Mouse (Mus musculus) kidney, embryonic 15.5 days (tissue): ENCODE measurements around the gene Tsc1. TPM values are rescaled to one million over a fixed set of nuclear protein-coding genes. Genes with fewer than 3 reads are reported as not detected.

ENCODE experiments used
- ATAC-seq: fragments of 200-750 bp; cut with Nextera tagmentation; replicated peaks from 2 replicates; pipeline ENCODE4 v1.8.0; 2017; ENCODE audit warnings: moderate TSS enrichment; ENCODE audit not compliant: low FRiP score
- H3K27ac ChIP-seq: fragments of 300-500 bp; sonication (generic); 2 replicates; pipeline ENCODE4 v1.5.1; 2015; ENCODE audit warnings: mild to moderate bottlenecking, inconsistent platforms
- H3K27me3 ChIP-seq: fragments of 300-500 bp; sonication (generic); 2 replicates; pipeline ENCODE4 v1.6.1; 2015; ENCODE audit warnings: inconsistent platforms
- H3K36me3 ChIP-seq: fragments of 300-500 bp; sonication (generic); 2 replicates; pipeline ENCODE4 v1.6.1; 2015; ENCODE audit warnings: inconsistent platforms
- H3K4me1 ChIP-seq: fragments of 300-500 bp; sonication (generic); 2 replicates; pipeline ENCODE4 v1.6.1; 2015; ENCODE audit warnings: inconsistent platforms
- H3K4me2 ChIP-seq: fragments of 300-500 bp; sonication (generic); 2 replicates; pipeline ENCODE4 v1.6.1; 2015; ENCODE audit warnings: moderate library complexity, mild to moderate bottlenecking, inconsistent platforms
- H3K4me3 ChIP-seq: fragments of 300-500 bp; sonication (generic); replicated peaks from 2 replicates; pipeline ENCODE4 v1.5.1; 2015; ENCODE audit warnings: mild to moderate bottlenecking, inconsistent platforms
- H3K9ac ChIP-seq: fragments of 300-500 bp; sonication (generic); 2 replicates; pipeline ENCODE4 v1.6.1; 2015; ENCODE audit warnings: mild to moderate bottlenecking, inconsistent platforms
- H3K9me3 ChIP-seq: fragments of 300-500 bp; sonication (generic); replicated peaks from 2 replicates; pipeline ENCODE4 v1.6.1; 2016; ENCODE audit warnings: inconsistent platforms
- WGBS: fragments of 180-500 bp; shearing (Covaris S2); methylation state at CpG from one replicate; pipeline ENCODE4 v1.1.7; 2015; ENCODE audit warnings: mixed read lengths; 5-methylcytosine and 5-hydroxymethylcytosine counted together
- polyA plus RNA-seq: library from polyadenylated mRNA; unstranded; fragments of >200 nt; fragmentation: Nextera tagmentation; extraction: Ambion mirVana; gene quantifications from 2 replicates; pipeline ENCODE4 v1.2.1, GENCODE M21; 2015

Tsc1 gene
- polyA plus RNA-seq, 1 experiment from 2014 or later: 22.9 TPM

DNA sequence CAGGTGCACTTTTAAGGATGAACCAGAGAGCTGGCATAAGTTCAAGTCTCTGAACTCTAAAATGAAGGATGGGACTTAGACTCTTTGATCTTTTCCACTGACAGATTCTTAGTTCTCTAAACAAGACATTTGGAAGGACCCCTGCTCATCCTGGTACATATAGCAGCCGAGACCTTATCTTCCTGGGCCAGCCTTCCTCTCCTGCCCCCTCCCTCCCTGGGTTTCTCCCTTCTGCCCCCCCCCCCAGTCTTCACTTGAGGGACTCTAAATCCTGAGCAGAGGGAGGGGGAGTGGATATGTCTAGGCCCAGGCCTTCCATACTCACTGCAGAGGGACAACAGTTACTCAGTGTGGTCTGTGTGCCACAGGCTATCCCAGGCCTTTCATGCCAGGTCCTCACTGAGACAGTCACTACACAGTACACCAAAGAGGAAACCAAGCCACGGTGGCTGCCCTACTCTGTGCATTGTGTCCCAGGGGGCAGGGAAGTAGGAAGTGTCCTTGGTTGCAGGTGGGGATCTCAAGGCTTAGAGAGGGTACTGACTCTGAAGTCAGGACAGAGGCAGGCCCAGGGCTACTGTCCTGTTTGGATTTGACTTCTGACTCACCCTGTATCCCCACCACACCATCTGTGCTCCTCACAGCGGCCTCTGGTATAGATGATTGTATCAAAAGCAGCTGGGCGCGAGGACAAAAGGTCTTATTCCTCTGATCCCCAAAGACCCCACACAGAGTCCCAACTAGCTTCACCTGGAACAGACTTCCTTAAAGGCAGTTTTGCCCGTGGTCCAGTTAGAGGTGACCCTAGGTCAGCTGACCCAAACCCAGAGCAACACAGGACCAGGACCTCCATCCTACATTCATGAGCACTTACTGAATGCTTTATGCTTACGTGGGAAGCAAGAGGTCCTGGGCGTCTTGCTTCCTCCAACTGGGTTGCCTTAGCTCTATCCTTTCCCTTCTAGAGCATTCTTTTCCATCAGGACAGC, 23.2 kb upstream of the Tsc1 start:
- WGBS: 71% methylated on average over 8 of the region's 8 CpGs
- H3K4me1 ChIP-seq: peaks cover 20% of the 10 kb centered on the region
- 0 out of 2 replicates have a peak overlapping the region, but pooled peaks have one; percentile 13 for H3K27ac ChIP-seq
- 0 out of 2 replicates have a peak, but pooled peaks have one; percentile 33 for ATAC-seq
- H3K36me3 ChIP-seq: no peaks in the 10 kb centered on the region
- no peak overlapping the region for H3K4me2 ChIP-seq
- H3K9ac ChIP-seq: no peak overlapping the region
- peaks cover 30% of the 10 kb centered on the region for H3K27me3 ChIP-seq
- H3K4me3 ChIP-seq: no peak overlapping the region
- H3K9me3 ChIP-seq: no peaks in the 10 kb centered on the region

DNA sequence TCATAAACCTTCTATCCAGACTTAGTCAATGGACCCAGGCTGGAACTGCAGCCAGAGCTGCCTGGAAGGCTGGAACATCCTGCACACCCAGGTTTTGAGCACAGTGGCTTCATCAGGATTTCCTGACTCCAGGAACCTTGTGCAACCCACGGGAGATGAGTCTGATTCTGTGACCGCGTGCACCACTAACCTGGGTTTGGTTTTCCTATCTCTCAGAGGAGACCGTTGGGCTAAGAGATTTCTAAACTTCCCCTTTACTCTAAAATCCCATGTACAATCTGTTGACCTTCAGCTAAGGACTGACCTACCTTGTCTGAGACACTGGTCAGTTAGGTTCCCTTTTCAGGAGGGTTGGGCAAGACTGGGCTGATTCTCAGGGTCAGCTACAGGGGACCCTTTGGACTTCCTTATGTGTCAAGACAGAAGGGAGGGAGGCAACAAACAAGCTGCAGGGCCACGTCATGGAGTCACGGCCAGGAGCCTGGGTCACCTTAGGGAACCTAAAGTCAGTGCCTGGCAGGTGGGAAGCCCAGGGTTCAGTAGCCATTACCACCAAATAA, 22.2 kb upstream of the Tsc1 start:
- H3K36me3 ChIP-seq: no peaks in the 10 kb centered on the region
- H3K9me3 ChIP-seq: no peaks in the 10 kb centered on the region
- WGBS: 75% methylated on average over 6 of the region's 6 CpGs
- ATAC-seq: no peak
- H3K4me2 ChIP-seq: no peak overlapping the region
- peaks cover 20% of the 10 kb centered on the region for H3K4me1 ChIP-seq
- H3K27ac ChIP-seq: no peak overlapping the region
- H3K9ac ChIP-seq: no peak overlapping the region
- H3K4me3 ChIP-seq: no peak overlapping the region
- H3K27me3 ChIP-seq: peaks cover 34% of the 10 kb centered on the region

DNA sequence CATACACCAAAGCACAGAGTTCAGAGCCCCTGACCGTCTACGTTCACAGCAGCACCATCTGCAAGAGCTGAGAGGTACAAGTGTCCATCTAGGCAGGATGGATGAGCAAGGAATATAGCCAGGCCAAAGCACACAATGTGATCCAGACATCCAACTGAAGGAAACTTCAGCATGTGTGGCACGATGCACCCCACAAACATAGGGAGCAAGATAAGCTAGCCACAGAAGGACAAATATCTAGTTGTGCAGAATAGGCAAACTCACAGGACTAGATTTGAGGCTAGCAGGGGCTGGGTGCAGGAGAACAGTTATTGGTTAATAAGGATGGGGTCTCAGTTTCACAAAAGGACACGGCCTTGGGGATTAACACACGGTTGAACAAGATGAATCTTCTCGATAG, 21.7 kb upstream of the Tsc1 start:
- no peaks in the 10 kb centered on the region for H3K36me3 ChIP-seq
- WGBS: 77% methylated on average over 6 of the region's 6 CpGs
- ATAC-seq: no peak
- H3K9ac ChIP-seq: no peak overlapping the region
- H3K4me2 ChIP-seq: no peak overlapping the region
- no peaks in the 10 kb centered on the region for H3K9me3 ChIP-seq
- peaks cover 20% of the 10 kb centered on the region for H3K4me1 ChIP-seq
- H3K27me3 ChIP-seq: peaks cover 34% of the 10 kb centered on the region
- no peak overlapping the region for H3K4me3 ChIP-seq
- H3K27ac ChIP-seq: no peak overlapping the region

DNA sequence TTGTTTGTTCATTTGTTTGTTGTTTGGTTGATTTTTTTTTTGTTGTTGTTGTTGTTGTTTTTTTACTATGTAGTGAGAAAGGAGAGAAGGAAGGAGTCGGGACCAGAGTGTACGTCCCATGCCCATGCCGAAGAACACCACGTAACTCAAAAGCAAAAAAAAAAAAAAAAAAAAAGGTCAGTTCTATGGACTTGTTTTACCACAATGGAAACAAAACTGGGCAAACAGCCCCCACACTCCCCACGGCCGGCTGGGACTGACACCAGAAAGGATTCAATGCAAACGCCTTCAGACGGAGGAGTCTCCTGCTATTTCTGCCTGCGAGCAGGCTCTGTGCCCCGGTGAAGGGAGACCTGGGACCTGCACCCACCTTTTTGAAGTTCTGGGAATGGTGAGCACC, 20.5 kb upstream of the Tsc1 start:
- H3K4me1 ChIP-seq: peaks cover 20% of the 10 kb centered on the region
- H3K27ac ChIP-seq: no peak overlapping the region
- 61% methylated on average over 10 of the region's 10 CpGs for WGBS
- ATAC-seq: no peak
- H3K9me3 ChIP-seq: no peaks in the 10 kb centered on the region
- peaks cover 34% of the 10 kb centered on the region for H3K27me3 ChIP-seq
- no peak overlapping the region for H3K4me3 ChIP-seq
- H3K36me3 ChIP-seq: no peaks in the 10 kb centered on the region
- no peak overlapping the region for H3K9ac ChIP-seq
- no peak overlapping the region for H3K4me2 ChIP-seq

DNA sequence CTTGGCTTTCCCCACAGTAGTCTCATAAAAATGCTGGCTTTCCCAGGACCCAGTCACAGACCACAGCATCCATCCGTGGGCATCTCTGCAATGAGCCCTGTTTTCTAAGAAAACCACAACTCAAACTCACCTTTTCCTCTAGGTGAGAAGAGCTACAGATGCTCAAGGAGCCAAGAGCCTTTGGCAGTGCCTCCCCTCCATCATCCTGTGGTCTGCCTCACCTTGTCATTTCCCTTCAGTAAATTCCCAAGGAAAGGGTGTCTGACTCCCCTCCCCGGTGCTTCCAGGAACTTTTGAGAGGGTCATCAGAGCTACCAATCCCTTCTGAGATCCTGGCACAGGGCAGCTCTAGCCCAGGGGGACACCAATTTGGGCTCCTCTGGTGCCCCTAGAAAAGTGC, 19.9 kb upstream of the Tsc1 start:
- Histone ChIP-seq H3K4me1 (peaks cover 20% of the 10 kb centered on the region), H3K27me3 (peaks cover 34% of the 10 kb centered on the region), H3K4me3 (0 out of 2 replicates have a peak overlapping the region, but pooled peaks have one; percentile 0), H3K4me2 (no peak overlapping the region), H3K9me3 (no peaks in the 10 kb centered on the region), H3K9ac (no peak overlapping the region), H3K27ac (no peak overlapping the region), H3K36me3 (no peaks in the 10 kb centered on the region)
- WGBS: 19% methylated on average over 2 of the region's 2 CpGs
- no peak for ATAC-seq

DNA sequence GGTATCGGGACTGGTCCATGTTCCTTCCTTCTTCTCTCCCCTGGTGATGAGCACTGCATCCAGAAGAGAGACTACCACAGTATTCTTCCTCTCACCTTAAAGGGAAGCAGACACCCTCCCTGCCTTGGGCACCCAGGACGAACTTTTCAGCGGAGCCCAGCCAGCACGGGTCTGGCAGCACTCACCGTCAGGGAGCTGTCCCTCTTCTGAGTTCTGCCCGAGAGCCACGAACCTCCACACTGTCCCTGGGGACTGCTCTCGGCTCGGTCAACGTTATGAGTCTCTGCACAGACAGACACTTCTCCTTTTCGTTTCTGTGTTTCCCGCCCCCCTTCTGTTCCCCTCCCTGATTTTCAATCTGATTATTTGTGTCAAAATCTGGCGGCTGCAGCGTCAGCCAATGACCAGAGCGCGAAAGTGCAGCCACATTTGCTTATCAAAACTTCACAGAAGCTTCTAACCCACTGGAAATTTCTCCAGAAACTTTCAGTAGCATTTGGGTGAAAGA, 19.3 kb upstream of the Tsc1 start, which contains the start of gene Gfi1b:
TSS of gene Gfi1b (minus strand) at position 319 of the 508 bp plus-strand sequence.
- H3K27me3 ChIP-seq: peaks cover 34% of the 10 kb centered on the region
- 6% methylated on average over 16 of the region's 16 CpGs for WGBS
- H3K4me1 ChIP-seq: peaks cover 20% of the 10 kb centered on the region
- no peaks in the 10 kb centered on the region for H3K9me3 ChIP-seq
- peak within 1 kb of the TSS; percentile 16; the same call in 1 of the 2 replicates for H3K4me2 ChIP-seq
- ATAC-seq: no peak
- H3K36me3 ChIP-seq: no peaks in the 10 kb centered on the region
- 0 out of 2 replicates have a peak within 1 kb of the TSS, but pooled peaks have one; percentile 7 for H3K4me3 ChIP-seq
- no peak within 1 kb of the TSS for H3K27ac ChIP-seq
- no peak within 1 kb of the TSS for H3K9ac ChIP-seq

DNA sequence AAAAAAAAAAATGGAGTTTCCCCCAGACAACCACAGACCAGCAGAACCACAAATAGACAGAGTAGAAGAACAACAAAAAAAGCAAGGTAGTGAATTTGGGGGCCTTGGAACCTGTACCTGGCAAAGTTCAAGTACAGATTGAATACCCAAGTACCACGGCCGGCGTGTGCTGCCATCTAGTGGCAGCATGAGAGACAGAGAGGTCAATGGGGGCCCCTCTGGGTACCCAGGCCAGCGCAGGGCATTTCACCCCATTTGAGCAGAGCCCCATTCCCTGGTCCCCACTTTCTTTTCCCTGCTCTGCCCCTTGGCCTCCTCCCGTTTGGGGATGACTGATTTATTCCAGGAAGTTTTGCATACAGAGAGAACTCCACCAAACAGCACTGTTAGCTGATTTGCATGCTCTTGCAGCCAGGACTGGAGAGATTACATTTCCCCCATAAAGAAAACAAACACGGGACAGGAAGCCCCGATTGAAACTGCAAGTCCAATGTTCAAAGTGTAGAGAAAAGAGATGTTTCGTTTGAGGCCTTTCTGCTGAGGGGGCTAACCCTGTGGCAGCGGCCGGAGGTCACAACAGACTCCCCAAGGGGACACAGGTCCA, 18.4 kb upstream of the Tsc1 start:
- Histone ChIP-seq H3K27me3 (peaks cover 34% of the 10 kb centered on the region), H3K9me3 (no peaks in the 10 kb centered on the region), H3K9ac (no peak overlapping the region), H3K4me3 (no peak overlapping the region), H3K36me3 (no peaks in the 10 kb centered on the region), H3K4me2 (no peak overlapping the region), H3K27ac (no peak overlapping the region), H3K4me1 (peaks cover 19% of the 10 kb centered on the region)
- WGBS: 19% methylated on average over 10 of the region's 10 CpGs
- ATAC-seq: no peak

DNA sequence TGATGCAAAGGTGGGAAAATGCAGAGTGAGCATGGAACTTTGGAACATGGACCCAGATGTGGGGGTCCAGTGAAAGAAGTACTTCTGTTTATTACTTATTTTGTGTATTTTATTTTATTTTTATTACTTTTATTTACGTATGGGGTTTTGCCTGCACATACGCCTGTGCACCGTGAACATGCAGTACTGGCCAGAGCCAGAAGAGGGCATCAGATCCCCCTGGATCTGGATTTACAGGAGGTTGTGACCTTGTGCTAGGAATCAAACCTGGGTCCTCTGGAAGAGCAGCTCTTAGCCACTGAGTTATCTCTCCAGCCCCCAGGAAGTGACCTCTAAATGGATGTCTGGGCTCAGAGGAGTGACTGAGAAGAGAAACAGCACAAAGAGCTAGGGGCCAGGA, 16.2 kb upstream of the Tsc1 start:
- 90% methylated on average over 3 of the region's 3 CpGs for WGBS
- Histone ChIP-seq H3K27ac (no peak overlapping the region), H3K9me3 (no peaks in the 10 kb centered on the region), H3K4me2 (no peak overlapping the region), H3K36me3 (no peaks in the 10 kb centered on the region), H3K4me3 (no peak overlapping the region), H3K27me3 (peaks cover 27% of the 10 kb centered on the region), H3K4me1 (peaks cover 16% of the 10 kb centered on the region), H3K9ac (no peak overlapping the region)
- no peak for ATAC-seq

DNA sequence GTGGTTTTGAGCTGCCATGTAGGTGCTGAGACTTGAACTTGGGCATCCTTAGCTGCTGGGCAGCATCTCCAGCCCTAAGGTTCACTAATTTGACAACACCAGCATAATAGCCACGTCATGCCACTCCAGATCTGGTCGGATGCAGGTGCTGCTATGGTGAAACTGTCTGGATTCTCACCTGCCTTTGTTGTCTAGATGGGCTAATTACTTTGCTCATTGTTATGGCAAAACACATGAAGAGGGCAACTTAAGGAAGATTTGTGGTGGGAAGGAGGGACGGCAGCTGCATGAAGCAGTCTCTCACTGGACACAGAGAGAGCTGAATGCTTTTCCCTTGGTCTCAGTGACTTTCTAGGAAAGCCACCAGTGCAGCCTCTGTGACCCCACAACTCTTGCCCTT, 15.0 kb upstream of the Tsc1 start:
- peaks cover 24% of the 10 kb centered on the region for H3K4me1 ChIP-seq
- no peak overlapping the region for H3K4me3 ChIP-seq
- no peak overlapping the region for H3K4me2 ChIP-seq
- no peak for ATAC-seq
- H3K36me3 ChIP-seq: no peaks in the 10 kb centered on the region
- H3K9me3 ChIP-seq: no peaks in the 10 kb centered on the region
- 65% methylated on average over 3 of the region's 3 CpGs for WGBS
- peaks cover 21% of the 10 kb centered on the region for H3K27me3 ChIP-seq
- H3K9ac ChIP-seq: no peak overlapping the region
- H3K27ac ChIP-seq: no peak overlapping the region

DNA sequence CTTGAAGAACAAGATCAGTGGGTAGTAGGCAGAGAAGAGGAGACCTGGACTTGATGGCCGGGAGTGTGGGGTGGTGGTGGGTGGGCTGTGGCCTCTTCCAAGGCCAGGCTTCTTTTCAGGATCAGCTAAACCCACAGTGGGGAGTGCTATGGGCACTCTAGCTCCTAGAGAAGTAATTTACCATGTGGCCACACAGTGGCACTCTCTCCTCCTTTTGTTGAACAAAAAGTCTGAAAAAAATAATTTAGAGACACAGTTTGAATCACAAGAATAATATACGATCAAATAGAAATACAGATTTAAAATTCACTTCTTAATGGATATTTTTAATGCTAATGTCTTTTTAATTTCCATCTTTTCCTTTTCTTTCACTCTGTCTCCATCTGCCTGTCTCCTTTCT, 13.0 kb upstream of the Tsc1 start:
- Histone ChIP-seq H3K27me3 (0 out of 2 replicates have a peak, but pooled peaks cover 4% of the 10 kb centered on the region), H3K4me1 (peaks cover 18% of the 10 kb centered on the region), H3K36me3 (no peaks in the 10 kb centered on the region), H3K27ac (no peak overlapping the region), H3K9me3 (no peaks in the 10 kb centered on the region), H3K4me2 (no peak overlapping the region), H3K4me3 (no peak overlapping the region), H3K9ac (no peak overlapping the region)
- ATAC-seq: no peak
- 66% methylated on average over 2 of the region's 2 CpGs for WGBS

DNA sequence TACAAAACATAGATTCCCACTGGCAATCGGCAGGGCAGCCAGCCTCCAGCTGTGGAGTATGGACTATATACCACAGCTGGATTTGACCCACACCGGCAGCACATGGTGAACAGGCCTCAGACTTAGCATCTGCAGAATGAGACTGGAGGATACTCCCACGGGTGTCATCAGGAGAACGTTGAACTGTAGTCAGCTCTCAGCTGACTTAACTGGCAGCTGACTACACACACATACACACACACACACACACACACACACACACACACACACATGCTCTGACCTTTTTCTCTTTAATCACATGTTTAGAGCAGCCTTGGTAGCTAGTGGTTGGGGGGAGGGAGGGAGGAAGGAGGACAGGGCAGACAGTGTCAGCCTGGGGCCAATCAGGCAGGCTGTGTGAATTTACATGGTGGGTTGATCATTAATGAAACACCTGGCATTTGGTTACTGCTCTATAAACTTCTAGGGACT, 11.1 kb upstream of the Tsc1 start:
- no peaks in the 10 kb centered on the region for H3K27me3 ChIP-seq
- peaks cover 18% of the 10 kb centered on the region for H3K4me1 ChIP-seq
- no peaks in the 10 kb centered on the region for H3K36me3 ChIP-seq
- H3K9me3 ChIP-seq: no peaks in the 10 kb centered on the region
- no peak overlapping the region for H3K9ac ChIP-seq
- WGBS: 6% methylated on average over 4 of the region's 4 CpGs
- peak; percentile 81 for ATAC-seq
- no peak overlapping the region for H3K4me3 ChIP-seq
- H3K4me2 ChIP-seq: no peak overlapping the region
- H3K27ac ChIP-seq: peak overlapping the region; percentile 19; the same call in 1 of the 2 replicates

DNA sequence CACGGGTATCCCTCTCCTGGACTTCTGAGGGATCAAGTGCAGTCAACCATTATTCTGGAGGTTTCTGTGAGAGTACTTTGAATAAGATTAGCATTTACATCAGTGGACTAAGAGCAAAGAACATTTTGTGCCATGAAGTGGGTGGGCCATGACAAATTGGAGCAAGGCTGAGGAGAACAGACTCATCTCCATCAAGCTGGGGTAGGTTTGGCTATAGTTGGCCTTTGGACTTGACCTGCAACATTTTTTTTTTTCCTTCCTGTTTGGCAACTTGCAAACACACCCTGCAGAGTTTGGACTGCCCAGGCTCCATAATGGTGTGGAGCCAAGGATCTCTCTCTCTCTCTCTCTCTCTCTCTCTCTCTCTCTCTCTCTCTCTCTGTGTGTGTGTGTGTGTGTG, 8.4 kb upstream of the Tsc1 start:
- WGBS: 54% methylated on average over 1 of the region's 1 CpGs
- H3K9ac ChIP-seq: no peak overlapping the region

More for the DNA sequence above, 8.4 kb upstream of the Tsc1 start:
- peaks cover 18% of the 10 kb centered on the region for H3K4me1 ChIP-seq
- H3K4me2 ChIP-seq: no peak overlapping the region
- H3K9me3 ChIP-seq: no peaks in the 10 kb centered on the region
- ATAC-seq: no peak
- no peak overlapping the region for H3K27ac ChIP-seq
- H3K36me3 ChIP-seq: no peaks in the 10 kb centered on the region
- H3K27me3 ChIP-seq: no peaks in the 10 kb centered on the region
- H3K4me3 ChIP-seq: no peak overlapping the region
